Mouse (Mus musculus) ES-Bruce4 (cell line): ENCODE measurements around the gene Cdc37l1.

Source experiments
- EP300 ChIP-seq: IDR thresholded peaks from 2 replicates; pipeline ENCODE4 v1.6.1; 2011; ENCODE audit warnings: low read depth, low read length; ENCODE audit not compliant: insufficient read depth
- POLR2A ChIP-seq: IDR thresholded peaks from one replicate; pipeline ENCODE4 v1.8.1; 2011; ENCODE audit warnings: low read length; ENCODE audit not compliant: insufficient read depth

DNA sequence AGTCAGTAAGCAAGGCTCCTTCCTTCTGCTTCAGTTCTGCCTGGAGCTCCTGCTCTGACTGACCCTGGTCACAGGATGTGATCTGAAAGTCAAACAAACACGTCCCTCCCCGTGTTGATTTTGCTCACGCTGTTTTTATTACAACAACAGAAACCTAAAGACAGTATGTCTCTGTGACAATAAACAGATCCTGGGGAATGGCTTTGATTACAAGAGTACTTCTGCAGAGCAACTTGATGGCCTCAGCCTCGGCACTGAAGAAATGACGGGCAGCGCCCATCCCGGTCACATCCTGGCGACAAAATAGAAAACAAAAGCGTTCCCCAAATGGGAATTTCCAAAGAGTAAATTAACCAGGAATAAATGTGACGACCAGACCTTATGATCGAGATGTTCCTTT, 19.9 kb upstream of the Cdc37l1 start:
- TF ChIP-seq POLR2A: no peak
- TF ChIP-seq EP300: no peak
